Mouse (Mus musculus): ENCODE results near the gene Ankdd1b. TPM values are rescaled to one million over a fixed set of nuclear protein-coding genes. Genes with fewer than 3 reads are reported as not detected.

Gene Ankdd1b
- polyA plus RNA-seq, 1 experiment, result 0.33 TPM

DNA sequence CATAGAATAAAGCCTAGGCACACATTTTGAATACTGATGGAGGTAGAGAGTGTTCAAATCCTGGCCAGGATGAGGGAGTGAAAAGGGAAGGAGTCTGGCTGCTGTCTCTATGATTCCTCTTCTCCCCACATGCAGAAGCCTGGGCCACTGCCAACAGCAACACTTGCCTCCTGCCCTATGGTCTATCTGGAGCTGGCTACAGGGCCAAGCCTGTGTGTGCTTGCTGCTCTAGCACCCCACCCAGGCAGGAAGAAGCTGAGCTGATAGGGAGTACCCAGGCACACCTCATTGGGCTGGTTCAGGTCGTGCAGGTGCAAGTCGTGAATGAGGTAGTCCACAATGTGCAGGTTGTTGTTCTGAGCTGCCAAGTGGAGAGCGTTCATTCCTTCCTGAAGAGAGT lies 16.7 kb downstream of the Ankdd1b start:
- 83% methylated on average over 3 of the region's 3 CpGs for WGBS

DNA sequence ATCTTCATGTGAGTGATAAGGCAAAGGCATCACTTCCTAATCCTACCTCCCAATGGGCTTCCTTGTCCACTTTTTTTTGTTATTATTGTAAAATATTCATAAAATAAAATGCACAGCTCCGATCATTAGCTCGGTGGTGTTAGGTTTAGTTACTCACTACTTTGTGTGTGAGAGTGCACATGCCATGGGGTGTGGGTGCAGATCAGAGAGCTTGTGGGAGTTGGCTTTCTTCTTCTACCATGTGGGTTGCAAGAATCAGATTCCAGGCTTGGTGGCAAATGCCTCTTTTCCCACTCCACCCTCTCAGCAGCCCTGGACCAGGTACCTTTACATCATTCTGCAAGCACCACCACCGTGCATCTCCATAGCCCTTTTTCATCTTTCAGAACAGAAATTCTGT lies 18.4 kb downstream of the Ankdd1b start:
- 95% methylated on average over 3 of the region's 3 CpGs for WGBS
- no peak for DNase-seq
- no peaks in the 10 kb centered on the region; the same call in 1 of the 2 replicates for H3K4me1 ChIP-seq (ENCODE audit: control insufficient read depth, insufficient read depth, low read length)
- H3K27ac ChIP-seq (ENCODE audit: insufficient read depth, low read length), result no peak overlapping the region
- no peak for TF ChIP-seq POLR2A (IDR thresholded peaks at IDR 0.05; ENCODE audit: borderline replicate concordance, insufficient read depth, low read length)
- no peak for TF ChIP-seq CTCF (IDR thresholded peaks at IDR 0.05; ENCODE audit: borderline replicate concordance, insufficient read depth, low read depth, low read length)
- H3K4me3 ChIP-seq (replicated peaks; ENCODE audit: insufficient read depth, low read depth, low read length), result no peak overlapping the region
- no peaks in the 10 kb centered on the region for H3K27me3 ChIP-seq (ENCODE audit: control insufficient read depth, insufficient read depth, low read length)

More for the DNA sequence above, 16.7 kb downstream of the Ankdd1b start:
- H3K4me3 ChIP-seq (replicated peaks; ENCODE audit: insufficient read depth, low read depth, low read length), result no peak overlapping the region
- no peak overlapping the region for H3K27ac ChIP-seq (ENCODE audit: insufficient read depth, low read length)
- H3K4me1 ChIP-seq (ENCODE audit: control insufficient read depth, insufficient read depth, low read length), result no peaks in the 10 kb centered on the region; the same call in 1 of the 2 replicates
- no peak for DNase-seq
- TF ChIP-seq CTCF (IDR thresholded peaks at IDR 0.05; ENCODE audit: borderline replicate concordance, insufficient read depth, low read depth, low read length), result no peak
- no peak for TF ChIP-seq POLR2A (IDR thresholded peaks at IDR 0.05; ENCODE audit: borderline replicate concordance, insufficient read depth, low read length)
- no peaks in the 10 kb centered on the region for H3K27me3 ChIP-seq (ENCODE audit: control insufficient read depth, insufficient read depth, low read length)

DNA sequence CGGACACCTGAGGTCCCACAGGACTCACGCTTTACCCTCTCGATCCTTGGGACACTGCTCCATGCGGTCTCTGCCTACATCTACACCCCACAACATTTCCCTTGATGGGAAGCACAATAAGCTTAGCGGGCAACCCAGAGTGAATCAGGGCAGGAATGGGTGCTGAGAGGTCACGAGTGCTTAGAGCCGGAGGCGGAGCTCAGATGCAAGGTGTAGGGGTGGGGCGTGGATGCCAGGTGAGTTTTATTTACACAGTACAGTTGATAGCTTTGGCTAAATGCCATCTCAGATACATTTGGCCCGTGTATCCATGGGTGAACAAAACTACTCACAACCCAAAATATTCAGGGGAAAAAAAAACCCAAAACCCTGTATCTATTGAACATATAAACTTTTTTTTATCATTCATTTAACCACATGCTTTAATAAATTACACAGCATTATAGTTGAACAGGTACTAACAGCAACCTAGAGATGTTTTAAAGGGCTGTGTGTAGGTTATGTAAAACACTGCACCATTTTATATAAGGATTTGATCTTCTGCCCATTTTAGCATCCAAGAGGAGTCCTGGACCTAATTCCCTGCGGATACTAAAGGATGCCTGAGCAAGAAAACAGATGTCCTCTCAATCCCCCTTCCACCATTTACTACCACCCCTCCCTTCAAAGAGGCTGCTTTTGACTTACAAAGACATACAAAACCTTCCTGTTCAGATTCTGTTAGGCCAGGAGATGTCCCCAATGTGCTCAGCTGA lies 19.4 kb downstream of the Ankdd1b start:
- no peak for DNase-seq
- Histone ChIP-seq H3K27ac (ENCODE audit: insufficient read depth, low read length) (no peak overlapping the region), H3K4me3 (replicated peaks; ENCODE audit: insufficient read depth, low read depth, low read length) (no peak overlapping the region), H3K4me1 (ENCODE audit: control insufficient read depth, insufficient read depth, low read length) (no peaks in the 10 kb centered on the region; the same call in 1 of the 2 replicates), H3K27me3 (ENCODE audit: control insufficient read depth, insufficient read depth, low read length) (no peaks in the 10 kb centered on the region)
- TF ChIP-seq CTCF (IDR thresholded peaks at IDR 0.05; ENCODE audit: borderline replicate concordance, insufficient read depth, low read depth, low read length) (no peak), POLR2A (IDR thresholded peaks at IDR 0.05; ENCODE audit: borderline replicate concordance, insufficient read depth, low read length) (no peak)
- WGBS, result 81% methylated on average over 11 of the region's 11 CpGs

DNA sequence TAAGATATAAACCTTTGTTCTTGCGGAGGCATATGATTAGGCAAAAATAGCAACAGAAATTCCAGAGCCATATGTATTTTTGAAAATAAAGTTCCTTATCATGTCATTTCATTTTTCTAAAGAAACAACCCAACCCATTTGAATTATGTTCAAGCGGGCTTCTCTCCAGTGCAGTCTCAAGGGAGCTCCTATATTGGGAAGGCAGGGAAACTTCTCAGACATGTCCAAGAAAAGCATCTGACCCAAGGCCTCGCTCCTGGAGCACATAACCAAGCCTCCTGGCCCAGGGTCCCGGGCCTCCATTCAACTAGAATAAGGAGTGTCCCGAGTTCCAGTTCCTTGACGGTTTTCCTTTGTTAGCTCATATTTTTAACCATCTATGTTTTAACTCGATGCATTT lies 20.1 kb downstream of the Ankdd1b start:
- no peak for TF ChIP-seq CTCF (IDR thresholded peaks at IDR 0.05; ENCODE audit: borderline replicate concordance, insufficient read depth, low read depth, low read length)
- TF ChIP-seq POLR2A (IDR thresholded peaks at IDR 0.05; ENCODE audit: borderline replicate concordance, insufficient read depth, low read length), result no peak
- no peak for DNase-seq
- Histone ChIP-seq H3K27ac (ENCODE audit: insufficient read depth, low read length) (no peak overlapping the region), H3K4me1 (ENCODE audit: control insufficient read depth, insufficient read depth, low read length) (no peaks in the 10 kb centered on the region; the same call in 1 of the 2 replicates), H3K4me3 (replicated peaks; ENCODE audit: insufficient read depth, low read depth, low read length) (no peak overlapping the region), H3K27me3 (ENCODE audit: control insufficient read depth, insufficient read depth, low read length) (no peaks in the 10 kb centered on the region)
- WGBS, result 84% methylated on average over 7 of the region's 7 CpGs

DNA sequence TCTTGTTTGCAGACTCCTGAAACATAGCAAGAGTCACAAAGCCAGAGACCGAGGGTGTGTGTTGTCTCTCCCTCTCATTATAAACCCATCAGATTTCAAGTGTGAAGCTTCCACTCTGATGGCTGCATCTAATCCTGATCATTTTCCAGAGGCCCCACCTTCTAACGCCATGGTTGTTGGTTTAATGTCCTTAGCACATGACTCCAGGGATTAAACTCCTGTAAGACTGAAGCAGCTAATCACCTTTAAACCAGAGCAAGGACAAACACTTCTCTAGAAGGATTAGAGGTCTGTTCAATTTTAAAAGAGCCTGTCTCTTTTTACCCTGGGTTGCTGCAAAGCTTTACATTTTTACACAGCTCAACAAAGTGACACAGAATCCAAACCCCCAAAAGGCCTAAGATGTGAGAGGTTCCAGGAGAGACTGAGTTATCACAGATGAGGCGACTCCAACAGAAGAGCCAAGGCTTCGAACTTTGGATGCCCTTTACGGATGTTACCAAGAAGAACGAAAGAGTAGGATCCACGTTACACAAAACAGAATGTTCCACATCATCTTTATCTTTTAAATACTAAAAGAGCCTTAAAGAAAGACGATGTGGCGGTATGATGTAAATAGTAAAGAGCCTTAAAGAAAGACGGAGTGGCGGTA lies 20.7 kb downstream of the Ankdd1b start:
- TF ChIP-seq POLR2A (IDR thresholded peaks at IDR 0.05; ENCODE audit: borderline replicate concordance, insufficient read depth, low read length) (no peak), CTCF (IDR thresholded peaks at IDR 0.05; ENCODE audit: borderline replicate concordance, insufficient read depth, low read depth, low read length) (no peak)
- 89% methylated on average over 11 of the region's 11 CpGs for WGBS
- no peak overlapping the region for H3K27ac ChIP-seq (ENCODE audit: insufficient read depth, low read length)

DNA sequence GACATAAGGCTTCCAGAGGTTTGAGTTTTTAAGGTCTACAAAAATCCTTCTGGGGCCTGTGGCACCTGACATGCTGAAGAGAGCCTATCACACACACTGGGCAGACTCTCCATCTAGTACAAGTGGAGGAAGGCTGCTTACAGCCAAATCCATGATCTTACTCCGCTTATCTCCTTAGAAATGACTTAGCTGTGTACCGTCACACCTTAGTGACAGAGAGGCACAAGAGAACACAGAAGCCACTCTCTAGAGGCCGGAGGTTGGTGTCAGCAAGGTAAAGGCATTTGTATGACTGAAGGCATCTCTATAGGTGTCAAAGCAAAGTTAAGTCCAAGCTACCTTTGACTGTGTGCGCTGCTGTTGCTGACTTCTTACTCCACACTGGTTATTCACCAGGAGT lies 30.6 kb downstream of the Ankdd1b start:
- TF ChIP-seq POLR2A (IDR thresholded peaks at IDR 0.05; ENCODE audit: borderline replicate concordance, insufficient read depth, low read length) (no peak), CTCF (IDR thresholded peaks at IDR 0.05; ENCODE audit: borderline replicate concordance, insufficient read depth, low read depth, low read length) (no peak)
- H3K4me3 ChIP-seq (replicated peaks; ENCODE audit: insufficient read depth, low read depth, low read length), result no peak overlapping the region
- DNase-seq, result no peak
- no peaks in the 10 kb centered on the region; the same call in 1 of the 2 replicates for H3K4me1 ChIP-seq (ENCODE audit: control insufficient read depth, insufficient read depth, low read length)
- WGBS, result 93% methylated on average over 4 of the region's 4 CpGs
- no peaks in the 10 kb centered on the region for H3K27me3 ChIP-seq (ENCODE audit: control insufficient read depth, insufficient read depth, low read length)
- H3K27ac ChIP-seq (ENCODE audit: insufficient read depth, low read length), result no peak overlapping the region

More for the DNA sequence above, 20.7 kb downstream of the Ankdd1b start:
- Histone ChIP-seq H3K4me1 (ENCODE audit: control insufficient read depth, insufficient read depth, low read length) (no peaks in the 10 kb centered on the region; the same call in 1 of the 2 replicates), H3K27me3 (ENCODE audit: control insufficient read depth, insufficient read depth, low read length) (no peaks in the 10 kb centered on the region), H3K4me3 (replicated peaks; ENCODE audit: insufficient read depth, low read depth, low read length) (no peak overlapping the region)
- no peak for DNase-seq

DNA sequence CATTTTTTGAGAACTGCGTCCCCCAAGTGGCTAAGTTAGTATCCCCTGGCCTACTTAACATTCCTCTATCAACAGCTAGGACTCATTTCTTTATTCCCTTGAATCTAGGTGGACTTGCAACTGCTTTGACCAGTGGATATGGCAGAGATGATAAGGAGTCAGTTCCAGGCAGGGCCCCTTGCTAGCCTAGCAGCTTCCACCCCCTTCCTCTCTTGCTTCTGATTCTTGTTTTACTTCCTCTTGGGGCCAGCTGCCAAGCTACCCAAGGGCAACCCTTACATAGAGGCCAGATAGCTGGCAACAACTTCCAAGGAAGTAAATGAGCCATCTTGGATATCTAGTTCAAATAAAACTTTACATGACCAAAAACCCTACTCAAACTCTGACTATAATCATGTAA lies 34.1 kb downstream of the Ankdd1b start:
- TF ChIP-seq POLR2A (IDR thresholded peaks at IDR 0.05; ENCODE audit: borderline replicate concordance, insufficient read depth, low read length) (no peak), CTCF (IDR thresholded peaks at IDR 0.05; ENCODE audit: borderline replicate concordance, insufficient read depth, low read depth, low read length) (no peak)
- Histone ChIP-seq H3K27ac (ENCODE audit: insufficient read depth, low read length) (no peak overlapping the region), H3K4me3 (replicated peaks; ENCODE audit: insufficient read depth, low read depth, low read length) (no peak overlapping the region), H3K27me3 (ENCODE audit: control insufficient read depth, insufficient read depth, low read length) (no peaks in the 10 kb centered on the region), H3K4me1 (ENCODE audit: control insufficient read depth, insufficient read depth, low read length) (no peaks in the 10 kb centered on the region; the same call in 1 of the 2 replicates)
- no peak for DNase-seq
- WGBS, result 97% methylated on average over 1 of the region's 1 CpGs

Measured in cerebellum, adult 2 months (tissue).